Mouse (Mus musculus) midbrain, embryonic 15.5 days (tissue): Measurements from ENCODE around the gene Ncam1. TPM values are rescaled to one million over a fixed set of nuclear protein-coding genes. Genes with fewer than 3 reads are reported as not detected.

Experiments
- ATAC-seq: fragments of 200-750 bp; cut with Nextera tagmentation; replicated peaks from 2 replicates; pipeline ENCODE4 v1.8.0; 2017; ENCODE audit warnings: moderate TSS enrichment
- H3K27ac ChIP-seq: fragments of 300-500 bp; sonication (generic); 2 replicates; pipeline ENCODE4 v1.5.1; 2015; ENCODE audit warnings: mild to moderate bottlenecking, inconsistent platforms
- H3K27me3 ChIP-seq: fragments of 300-500 bp; sonication (generic); replicated peaks from 2 replicates; pipeline ENCODE4 v1.6.1; 2015; ENCODE audit warnings: inconsistent platforms
- H3K36me3 ChIP-seq: fragments of 300-500 bp; sonication (generic); replicated peaks from 2 replicates; pipeline ENCODE4 v1.6.1; 2015; ENCODE audit warnings: inconsistent platforms
- H3K4me1 ChIP-seq: fragments of 300-500 bp; sonication (generic); 2 replicates; pipeline ENCODE4 v1.6.1; 2015; ENCODE audit warnings: inconsistent platforms
- H3K4me2 ChIP-seq: fragments of 300-500 bp; sonication (generic); 2 replicates; pipeline ENCODE4 v1.6.1; 2015; ENCODE audit warnings: inconsistent platforms, mild to moderate bottlenecking, moderate library complexity
- H3K4me3 ChIP-seq: fragments of 300-500 bp; sonication (generic); 2 replicates; pipeline ENCODE4 v1.5.1; 2015; ENCODE audit warnings: mild to moderate bottlenecking, inconsistent platforms
- H3K9ac ChIP-seq: fragments of 300-500 bp; sonication (generic); 2 replicates; pipeline ENCODE4 v1.6.1; 2015; ENCODE audit warnings: mild to moderate bottlenecking, inconsistent platforms
- H3K9me3 ChIP-seq: fragments of 300-500 bp; sonication (generic); 2 replicates; pipeline ENCODE4 v1.6.1; 2016; ENCODE audit warnings: inconsistent platforms
- WGBS: fragments of 180-500 bp; shearing (Covaris S2); methylation state at CpG from one replicate; pipeline ENCODE4 v1.1.7; 2015; ENCODE audit warnings: mixed read lengths; 5-methylcytosine and 5-hydroxymethylcytosine counted together
- polyA plus RNA-seq: library from polyadenylated mRNA; unstranded; fragments of >200 nt; fragmentation: Nextera tagmentation; extraction: Ambion mirVana; gene quantifications from 2 replicates; pipeline ENCODE4 v1.2.1, GENCODE M21; 2015

The Ncam1 gene
- polyA plus RNA-seq, 1 experiment from 2014 or later = 627 TPM

DNA sequence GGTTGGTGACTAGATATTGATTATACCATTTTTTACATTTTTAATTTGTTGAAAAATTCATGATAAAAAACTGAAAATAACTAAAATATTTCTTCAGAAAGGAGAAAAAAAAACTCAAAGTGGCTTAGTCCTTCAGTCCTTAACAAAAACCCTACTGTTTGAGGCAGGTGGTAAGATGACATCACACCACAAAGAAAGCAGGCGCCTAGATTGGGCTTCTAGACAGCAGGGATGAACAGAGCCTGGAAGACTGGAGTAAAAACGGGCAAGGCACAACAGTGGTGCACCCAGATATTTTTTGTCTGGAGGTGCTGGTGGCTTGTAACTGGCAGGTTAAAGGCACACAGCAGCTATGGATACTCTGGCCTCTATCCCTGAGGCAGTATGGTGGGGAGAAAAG, 168.4 kb downstream of the Ncam1 start:
- Histone ChIP-seq H3K4me3 (no peak overlapping the region), H3K36me3 (no peaks in the 10 kb centered on the region), H3K4me2 (no peak overlapping the region), H3K9me3 (no peaks in the 10 kb centered on the region), H3K4me1 (peaks cover 14% of the 10 kb centered on the region), H3K9ac (no peak overlapping the region), H3K27ac (no peak overlapping the region), H3K27me3 (no peaks in the 10 kb centered on the region)
- 66% methylated on average over 2 of the region's 2 CpGs for WGBS
- ATAC-seq = no peak

DNA sequence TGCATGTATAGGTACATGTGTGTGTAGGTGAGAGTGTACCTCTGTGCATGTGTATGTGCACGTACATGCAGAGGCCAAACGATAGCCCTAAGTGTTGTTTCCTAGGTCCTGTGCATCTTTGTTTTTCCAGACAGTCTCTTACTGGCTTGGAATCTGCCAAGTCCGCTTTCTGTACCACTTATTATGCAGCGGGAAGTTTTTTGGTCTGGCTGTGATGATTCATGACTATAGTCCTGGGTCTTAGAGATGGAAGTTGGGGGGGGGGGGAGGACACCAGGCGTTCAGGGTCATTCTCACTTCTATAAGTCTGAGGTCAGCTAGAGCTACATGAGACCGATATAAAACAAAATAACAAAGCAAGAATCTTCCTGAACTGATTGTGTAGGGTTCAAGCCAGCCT, 173.8 kb downstream of the Ncam1 start:
- peaks cover 44% of the 10 kb centered on the region for H3K4me1 ChIP-seq
- 0 out of 2 replicates have a peak, but pooled peaks have one; percentile 24 for ATAC-seq

DNA sequence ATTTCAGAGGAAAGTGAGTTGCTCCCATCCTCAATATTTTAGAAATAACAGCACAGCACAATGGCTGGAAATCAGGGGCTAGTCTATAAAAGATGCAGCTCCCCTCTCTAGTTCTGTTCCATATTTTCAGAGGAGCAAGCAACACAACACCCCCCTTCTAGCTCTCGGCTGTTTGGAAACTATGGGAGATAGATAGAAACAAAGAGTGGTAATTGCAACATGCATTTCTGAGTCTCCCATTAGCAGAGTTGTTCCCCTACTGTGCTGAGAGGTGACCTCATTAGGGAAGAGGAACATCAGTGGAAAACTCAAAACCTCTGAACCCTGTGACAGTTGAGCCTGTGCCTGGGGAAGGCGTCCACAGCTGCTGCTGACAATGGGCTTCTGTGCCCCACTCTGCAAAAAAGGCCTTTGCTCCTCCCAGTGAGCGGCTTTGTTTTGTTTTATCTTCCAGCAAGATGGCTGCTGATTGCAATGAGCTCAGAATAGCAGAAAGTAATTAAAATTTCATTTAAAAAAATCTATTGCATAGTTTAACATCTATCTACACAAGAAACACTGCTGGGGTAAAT, 174.7 kb downstream of the Ncam1 start:
- Histone ChIP-seq H3K27me3 (no peaks in the 10 kb centered on the region), H3K9me3 (no peaks in the 10 kb centered on the region), H3K9ac (no peak overlapping the region), H3K27ac (peak overlapping the region; percentile 78), H3K4me1 (peaks cover 46% of the 10 kb centered on the region), H3K4me3 (no peak overlapping the region), H3K36me3 (no peaks in the 10 kb centered on the region), H3K4me2 (no peak overlapping the region)
- 16% methylated on average over 3 of the region's 3 CpGs for WGBS
- peak; percentile 58; the same call in 1 of the 2 replicates for ATAC-seq

More for the DNA sequence above, 173.8 kb downstream of the Ncam1 start:
- WGBS = 77% methylated on average over 6 of the region's 6 CpGs
- no peaks in the 10 kb centered on the region for H3K27me3 ChIP-seq
- no peaks in the 10 kb centered on the region for H3K9me3 ChIP-seq
- H3K4me3 ChIP-seq = no peak overlapping the region
- no peak overlapping the region for H3K9ac ChIP-seq
- H3K36me3 ChIP-seq = no peaks in the 10 kb centered on the region
- H3K27ac ChIP-seq = peak overlapping the region; percentile 78
- no peak overlapping the region for H3K4me2 ChIP-seq

DNA sequence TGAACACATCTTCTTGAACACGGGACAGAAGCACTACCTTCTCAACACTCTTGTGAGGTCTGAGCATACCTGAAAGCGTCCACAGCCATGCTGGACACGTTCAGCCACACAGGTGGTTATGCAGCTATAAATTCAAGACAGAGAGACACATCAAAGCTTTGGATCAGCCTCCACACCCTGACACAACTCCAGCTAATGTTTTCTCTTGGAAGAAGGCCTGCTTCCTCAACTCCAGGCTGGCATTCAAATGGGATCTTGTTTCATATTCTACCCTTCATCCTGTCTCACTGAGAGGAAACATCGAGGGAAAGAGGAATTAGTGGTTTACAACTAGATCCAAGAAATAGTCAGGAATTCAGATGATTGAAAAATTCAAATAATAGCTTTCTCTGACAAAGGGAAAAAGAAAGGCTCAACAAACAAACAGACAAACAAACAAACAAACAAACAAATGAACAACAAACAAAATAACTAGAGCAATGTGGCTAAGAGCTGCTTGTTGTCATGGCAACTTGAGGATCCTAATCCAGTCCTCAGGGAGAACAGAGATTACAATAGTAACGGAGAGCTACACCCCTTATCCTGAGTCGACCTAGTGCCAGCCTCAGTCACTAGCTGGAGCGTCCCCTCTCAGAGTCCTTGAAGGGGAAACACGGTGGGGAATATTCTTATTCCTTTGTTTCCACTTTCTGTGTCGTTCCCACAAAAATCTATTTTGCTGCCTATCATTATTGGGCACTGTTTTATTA, 175.6 kb downstream of the Ncam1 start:
- Histone ChIP-seq H3K4me1 (peaks cover 52% of the 10 kb centered on the region), H3K9me3 (no peaks in the 10 kb centered on the region), H3K9ac (no peak overlapping the region), H3K36me3 (no peaks in the 10 kb centered on the region), H3K27me3 (no peaks in the 10 kb centered on the region), H3K4me2 (no peak overlapping the region), H3K27ac (peak overlapping the region; percentile 78), H3K4me3 (no peak overlapping the region)
- 37% methylated on average over 9 of the region's 9 CpGs for WGBS
- peak; percentile 61; the same call in 1 of the 2 replicates for ATAC-seq

DNA sequence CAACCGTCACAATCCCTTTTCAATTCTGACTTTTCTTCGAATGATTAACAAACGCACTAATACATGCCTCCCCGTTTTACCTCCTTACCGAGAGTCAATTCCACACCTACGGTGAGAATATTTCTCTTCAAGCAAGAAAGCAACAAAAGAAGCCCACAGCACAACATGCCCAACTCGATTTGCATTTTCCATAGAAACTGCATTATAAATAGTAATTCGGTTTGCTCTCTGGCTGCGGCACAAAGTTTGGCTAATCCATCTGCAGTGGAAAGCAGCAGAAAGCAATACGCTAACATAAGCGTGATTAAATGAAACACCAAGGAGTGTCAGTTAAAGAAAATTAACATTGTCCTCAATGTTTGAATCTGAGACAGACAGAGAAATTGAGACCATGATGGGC, 177.0 kb downstream of the Ncam1 start:
- H3K9ac ChIP-seq = no peak overlapping the region

DNA sequence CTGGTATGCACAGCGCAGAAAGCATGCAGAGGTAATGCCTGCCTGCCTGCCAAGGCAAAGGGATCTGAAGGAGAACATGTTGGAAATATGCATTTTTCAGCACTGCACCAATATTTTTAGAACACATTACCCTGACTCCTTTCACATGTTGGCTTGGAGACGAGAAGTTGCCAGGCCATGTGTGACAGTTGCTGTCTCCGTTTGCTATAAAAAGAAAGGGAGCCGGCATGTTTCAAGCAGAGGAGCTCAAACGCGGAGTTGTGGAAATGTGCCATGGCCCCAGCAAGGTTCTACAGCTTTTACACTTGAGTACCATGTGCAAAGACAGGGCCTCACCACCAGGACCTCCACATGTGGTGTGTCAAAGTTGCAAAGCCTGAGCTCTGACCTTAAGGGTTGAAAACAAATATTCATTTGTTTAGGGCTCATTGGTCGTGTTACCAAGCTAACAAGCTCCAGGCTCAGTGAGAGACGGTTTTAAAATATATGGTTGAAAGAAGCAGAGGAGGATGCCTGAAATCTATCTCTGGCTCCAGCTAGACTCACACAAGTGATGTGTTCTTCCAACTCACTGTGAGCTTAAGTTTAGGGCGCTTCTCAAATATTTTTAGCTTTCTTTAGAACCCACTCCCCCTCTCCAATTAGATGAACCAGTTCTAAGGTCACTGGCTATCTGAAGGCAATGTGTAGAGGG, 179.9 kb downstream of the Ncam1 start:
- ATAC-seq = no peak
- Histone ChIP-seq H3K9me3 (no peaks in the 10 kb centered on the region), H3K4me1 (peaks cover 42% of the 10 kb centered on the region), H3K4me3 (no peak overlapping the region), H3K27me3 (no peaks in the 10 kb centered on the region), H3K27ac (peak overlapping the region; percentile 22; the same call in 1 of the 2 replicates), H3K4me2 (no peak overlapping the region), H3K36me3 (no peaks in the 10 kb centered on the region), H3K9ac (no peak overlapping the region)
- 87% methylated on average over 9 of the region's 9 CpGs for WGBS

More for the DNA sequence above, 177.0 kb downstream of the Ncam1 start:
- WGBS = 62% methylated on average over 11 of the region's 11 CpGs
- no peaks in the 10 kb centered on the region for H3K9me3 ChIP-seq
- no peak overlapping the region for H3K4me2 ChIP-seq
- ATAC-seq = no peak
- peak overlapping the region; percentile 78; the same call in 1 of the 2 replicates for H3K27ac ChIP-seq
- no peaks in the 10 kb centered on the region for H3K27me3 ChIP-seq
- no peak overlapping the region for H3K4me3 ChIP-seq
- H3K36me3 ChIP-seq = no peaks in the 10 kb centered on the region
- peaks cover 51% of the 10 kb centered on the region for H3K4me1 ChIP-seq

DNA sequence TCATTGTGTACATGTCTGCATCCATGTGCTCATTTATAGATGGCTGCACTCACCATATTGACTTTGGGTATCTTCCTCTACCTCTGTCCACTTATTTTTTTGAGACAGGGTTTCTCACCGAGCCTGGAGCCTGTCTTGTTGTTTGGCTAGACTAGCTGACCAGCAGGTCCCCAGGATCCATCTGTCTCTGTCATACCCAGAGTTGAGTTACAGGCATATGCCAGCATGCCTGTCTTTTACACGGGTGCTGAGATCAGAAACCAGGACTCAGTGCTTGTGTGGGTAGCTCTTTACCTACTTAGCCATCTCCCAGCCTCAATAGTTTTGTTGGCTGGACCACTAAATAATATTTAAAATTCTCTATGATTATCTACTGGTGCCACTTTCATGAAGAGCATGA, 180.5 kb downstream of the Ncam1 start:
- Histone ChIP-seq H3K4me3 (no peak overlapping the region), H3K9me3 (no peaks in the 10 kb centered on the region), H3K4me2 (no peak overlapping the region), H3K27ac (no peak overlapping the region; the same call in 1 of the 2 replicates), H3K4me1 (peaks cover 36% of the 10 kb centered on the region), H3K9ac (no peak overlapping the region), H3K36me3 (no peaks in the 10 kb centered on the region), H3K27me3 (no peaks in the 10 kb centered on the region)
- WGBS = 93% methylated on average over 2 of the region's 2 CpGs
- no peak for ATAC-seq

DNA sequence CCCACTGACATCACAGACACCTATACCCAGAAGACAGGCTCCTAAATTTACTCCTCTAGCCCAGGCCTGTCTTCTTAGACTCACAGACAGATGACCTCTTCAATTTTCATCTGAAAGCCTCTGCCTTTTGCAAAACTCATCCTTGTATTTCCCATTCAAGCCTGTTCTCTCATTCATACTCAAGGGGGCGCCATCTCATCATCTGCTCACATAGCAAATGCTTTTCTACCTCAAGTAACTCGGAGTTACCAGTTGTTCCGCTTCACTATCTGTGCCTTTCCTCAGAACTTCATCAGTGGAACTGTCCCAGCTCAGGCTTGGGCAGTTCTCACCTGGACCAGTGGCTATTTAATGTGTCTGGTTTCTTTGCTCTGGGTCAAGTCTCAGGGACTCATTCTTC, 181.5 kb downstream of the Ncam1 start:
- peaks cover 26% of the 10 kb centered on the region for H3K4me1 ChIP-seq
- WGBS = 10% methylated on average over 3 of the region's 3 CpGs
- H3K27me3 ChIP-seq = no peaks in the 10 kb centered on the region
- H3K9me3 ChIP-seq = no peaks in the 10 kb centered on the region
- H3K9ac ChIP-seq = no peak overlapping the region
- no peaks in the 10 kb centered on the region for H3K36me3 ChIP-seq
- no peak for ATAC-seq
- H3K27ac ChIP-seq = no peak overlapping the region
- H3K4me2 ChIP-seq = no peak overlapping the region
- H3K4me3 ChIP-seq = no peak overlapping the region

DNA sequence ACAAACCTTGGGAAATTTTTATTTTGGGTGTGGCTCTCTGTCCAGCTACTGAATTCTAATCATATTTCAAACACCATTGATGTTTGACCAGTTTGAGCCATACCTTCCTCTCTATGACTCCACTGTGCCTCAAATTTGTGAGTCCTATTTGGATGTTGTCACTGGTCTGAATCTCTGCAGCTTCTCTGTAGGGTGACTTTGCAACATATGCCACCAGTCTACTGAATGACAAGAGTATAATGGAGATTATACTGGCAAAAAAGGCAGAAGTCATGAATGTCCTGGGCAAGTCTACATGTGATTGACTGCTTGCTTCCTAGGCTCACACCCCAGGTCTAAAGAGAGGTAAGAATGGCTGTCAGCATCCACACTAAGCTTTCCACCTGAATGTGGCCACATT, 186.3 kb downstream of the Ncam1 start:
- H3K27ac ChIP-seq = no peak overlapping the region
- ATAC-seq = no peak

DNA sequence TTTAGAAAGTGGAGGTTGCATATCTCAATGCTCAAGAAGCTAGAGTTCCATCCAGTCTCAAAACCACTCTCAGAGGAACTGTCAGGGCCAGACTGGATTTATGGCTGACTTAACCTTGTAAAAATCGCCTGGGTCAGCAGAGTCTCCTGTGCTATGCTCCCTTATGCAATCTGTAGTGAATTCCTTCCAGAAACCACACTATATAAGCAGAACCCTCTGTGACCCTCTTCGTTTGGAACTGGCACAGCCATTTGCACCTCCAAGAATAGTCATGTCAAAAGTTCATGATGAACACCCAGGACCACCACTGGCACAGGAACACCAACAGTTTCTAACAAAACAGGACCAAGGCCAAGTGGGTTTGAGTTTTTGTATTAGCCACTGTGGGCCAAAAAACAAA, 190.5 kb downstream of the Ncam1 start:
- no peaks in the 10 kb centered on the region for H3K9me3 ChIP-seq
- no peaks in the 10 kb centered on the region for H3K27me3 ChIP-seq
- peaks cover 46% of the 10 kb centered on the region for H3K4me1 ChIP-seq

More for the DNA sequence above, 186.3 kb downstream of the Ncam1 start:
- H3K9me3 ChIP-seq = no peaks in the 10 kb centered on the region
- H3K9ac ChIP-seq = no peak overlapping the region
- no peaks in the 10 kb centered on the region for H3K36me3 ChIP-seq
- H3K27me3 ChIP-seq = no peaks in the 10 kb centered on the region
- H3K4me3 ChIP-seq = no peak overlapping the region
- no peak overlapping the region for H3K4me2 ChIP-seq
- peaks cover 28% of the 10 kb centered on the region for H3K4me1 ChIP-seq

DNA sequence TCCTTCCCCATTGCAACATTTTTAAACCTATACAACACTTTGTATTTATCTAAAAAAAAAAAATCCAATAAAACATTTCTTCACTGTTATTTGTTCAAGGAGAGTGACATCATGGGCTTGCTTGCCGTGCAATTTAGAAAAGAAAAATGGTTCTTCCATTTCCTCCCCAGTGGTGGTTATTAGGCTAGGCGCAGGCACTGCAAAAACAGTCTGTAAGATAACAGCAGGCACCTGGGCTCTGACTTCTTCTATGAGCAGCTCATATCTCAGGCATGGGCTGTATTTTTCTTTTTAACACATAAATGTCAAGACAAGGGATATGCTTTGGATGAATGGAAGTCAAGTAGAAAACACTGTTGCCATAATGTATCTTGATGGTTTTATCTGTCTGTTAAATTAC, 192.0 kb downstream of the Ncam1 start:
- Histone ChIP-seq H3K4me2 (peak overlapping the region; percentile 23; the same call in 1 of the 2 replicates), H3K4me3 (no peak overlapping the region), H3K9ac (no peak overlapping the region), H3K9me3 (no peaks in the 10 kb centered on the region), H3K27me3 (no peaks in the 10 kb centered on the region), H3K27ac (peak overlapping the region; percentile 76), H3K36me3 (no peaks in the 10 kb centered on the region), H3K4me1 (peaks cover 48% of the 10 kb centered on the region)
- peak; percentile 24 for ATAC-seq
- 12% methylated on average over 2 of the region's 2 CpGs for WGBS

More for the DNA sequence above, 190.5 kb downstream of the Ncam1 start:
- no peak overlapping the region for H3K9ac ChIP-seq
- no peak for ATAC-seq
- H3K4me2 ChIP-seq = no peak overlapping the region
- H3K27ac ChIP-seq = no peak overlapping the region
- no peaks in the 10 kb centered on the region for H3K36me3 ChIP-seq
- H3K4me3 ChIP-seq = no peak overlapping the region
- 83% methylated on average over 2 of the region's 2 CpGs for WGBS

DNA sequence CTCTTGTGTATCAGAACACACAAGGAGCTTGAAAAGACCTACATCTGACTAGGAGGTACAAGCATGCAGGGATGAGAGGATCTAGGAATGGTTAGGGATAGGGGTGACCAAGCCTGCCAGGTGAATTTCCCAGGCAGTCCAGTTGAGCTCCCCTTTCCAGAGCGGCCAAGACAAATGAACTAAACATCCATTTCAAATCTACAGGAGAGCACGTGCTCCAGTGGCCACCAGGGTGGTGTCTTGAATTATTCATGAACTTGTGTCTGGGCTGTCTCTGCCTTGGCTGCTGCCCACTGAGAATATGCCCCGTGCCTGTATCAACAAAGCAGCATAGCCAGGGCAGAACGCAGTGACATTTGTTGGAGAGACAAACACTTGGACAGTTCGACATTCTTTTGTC, 192.4 kb downstream of the Ncam1 start:
- peak overlapping the region; percentile 23; the same call in 1 of the 2 replicates for H3K4me2 ChIP-seq
- H3K4me1 ChIP-seq = peaks cover 52% of the 10 kb centered on the region
- H3K9me3 ChIP-seq = no peaks in the 10 kb centered on the region
- H3K36me3 ChIP-seq = no peaks in the 10 kb centered on the region
- no peak overlapping the region for H3K4me3 ChIP-seq
- H3K27ac ChIP-seq = peak overlapping the region; percentile 76
- no peak overlapping the region for H3K9ac ChIP-seq
- H3K27me3 ChIP-seq = no peaks in the 10 kb centered on the region
- WGBS = 2% methylated on average over 5 of the region's 5 CpGs
- ATAC-seq = peak; percentile 89
